Mouse (Mus musculus): ENCODE measurements around the gene Trim15.
"Not testable (repeated sequence)": the region's sequence is repeated elsewhere in the genome, so short reads cannot be mapped to it uniquely, and the experiment has no call there.

Gene Trim15

GRCm38 (mm10) chr17:36832694-36833093, 34.3 kb downstream of the Trim15 start:
- in situ Hi-C loops (cut with MboI; ENCODE audit: low sequenced_read_pairs), result no loop called here

DNA sequence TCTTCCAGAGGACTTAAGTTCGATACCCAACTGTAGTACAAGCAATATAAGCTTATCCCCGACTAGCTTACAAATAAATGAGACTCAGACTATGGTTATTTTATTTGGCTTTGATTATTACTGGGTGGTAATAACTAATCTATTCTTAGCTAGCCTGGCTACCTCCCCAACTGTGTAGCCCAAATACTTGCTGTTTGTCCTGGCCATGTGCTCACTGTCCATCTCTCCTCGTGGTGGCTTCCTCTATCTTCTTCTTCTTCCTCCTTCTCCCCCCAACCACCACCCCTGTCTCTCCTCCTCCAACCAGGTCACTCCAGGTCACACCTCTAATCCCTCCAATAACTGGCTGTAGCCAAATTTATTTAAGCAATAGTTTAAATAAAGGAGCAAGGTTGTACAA, 36.5 kb downstream of the Trim15 start:
- in situ Hi-C loops (cut with MboI; ENCODE audit: low sequenced_read_pairs), result no loop called here

- in situ Hi-C loops (cut with MboI; ENCODE audit: low sequenced_read_pairs), result no loop called here
Observed at GRCm38 (mm10) chr17:36828488-36828887, 38.5 kb downstream of the Trim15 start.

GRCm38 (mm10) chr17:36826002-36826401, 41.0 kb downstream of the Trim15 start:
- in situ Hi-C loops (cut with MboI; ENCODE audit: low sequenced_read_pairs), result not testable (repeated sequence)

DNA sequence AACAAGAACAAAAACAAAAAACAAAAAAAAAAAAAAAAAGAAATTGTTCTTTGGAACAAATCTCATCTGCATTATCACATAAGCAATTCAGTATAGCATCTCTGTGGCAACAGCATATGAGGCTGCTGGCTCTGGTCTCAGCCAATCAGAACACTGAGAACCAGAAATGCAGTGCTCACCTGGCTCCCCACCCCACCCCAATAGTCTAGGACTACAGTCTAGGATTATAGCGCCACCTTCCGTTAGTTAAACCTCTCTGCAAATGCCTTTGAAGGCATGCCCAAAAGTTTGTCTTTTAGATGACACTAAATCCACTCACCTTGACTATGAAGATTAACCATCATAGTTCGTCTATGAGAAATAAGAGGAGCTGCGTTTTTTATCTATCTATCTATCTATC, 41.5 kb downstream of the Trim15 start:
- in situ Hi-C loops (cut with MboI; ENCODE audit: low sequenced_read_pairs), result no loop called here

DNA sequence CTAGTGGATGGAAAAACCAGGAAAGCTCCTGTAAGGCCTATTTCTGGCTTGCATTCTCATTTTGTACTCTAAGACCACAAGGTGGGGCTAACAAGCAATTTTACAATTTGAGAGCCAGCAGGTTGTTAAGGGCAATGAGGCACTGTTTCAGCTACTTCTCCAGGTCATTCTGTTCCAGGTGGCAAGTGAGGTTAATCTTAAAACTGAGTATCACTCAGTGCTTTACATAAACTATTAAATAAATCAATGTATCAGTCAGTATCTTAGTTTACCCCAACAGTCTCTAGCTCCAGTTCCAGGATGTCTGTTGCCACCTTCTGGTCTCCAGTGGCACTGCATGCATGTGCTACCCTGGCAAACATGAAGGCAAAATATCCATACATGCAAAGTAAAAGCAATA, 43.0 kb downstream of the Trim15 start:
- in situ Hi-C loops (cut with MboI; ENCODE audit: low sequenced_read_pairs), result no loop called here

DNA sequence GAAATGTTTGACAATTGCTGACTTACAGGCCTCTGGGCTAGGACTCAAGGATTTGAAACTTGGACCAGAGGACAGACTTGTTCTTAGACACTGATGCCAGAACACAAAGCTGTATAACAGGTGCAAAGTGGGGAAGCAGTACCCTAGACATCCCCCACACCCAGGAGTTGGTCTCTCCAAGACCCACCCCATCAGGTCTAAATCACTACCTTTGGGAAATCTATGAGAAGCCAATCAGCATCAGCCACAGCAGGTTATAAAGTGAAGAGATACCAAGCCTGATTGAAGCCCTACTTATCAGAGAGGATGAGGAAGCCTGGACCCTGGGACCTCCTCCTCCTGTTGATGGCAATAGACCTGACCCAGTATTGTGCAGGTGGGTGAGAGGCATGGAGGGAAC, 55.1 kb downstream of the Trim15 start, which contains the start of gene H2-M10.6:
H2-M10.6 (plus strand) TSS at position 301 of the 400 bp plus-strand sequence.
- in situ Hi-C loops (cut with MboI; ENCODE audit: low sequenced_read_pairs), result no loop called here

Measured in CH12F3 (cell line).